Mouse (Mus musculus): ENCODE data around the gene Ino80e.

The Ino80e gene

GRCm38 (mm10) chr7:126821835-126822511 is 40.2 kb downstream of the Ino80e start:
- in situ Hi-C loops (cut with MboI; ENCODE audit: unreplicated experiment in 2 of 2) = loop anchor here (10.0 kb wide), 2 partner anchors 123 to 393 kb away; partner anchors contain the start of gene Asphd1 (in 1 of the 2)

- in situ Hi-C loops (cut with MboI; ENCODE audit: unreplicated experiment in 2 of 2) = loop anchor here in 1 of 2 experiments (5.0 kb wide), 1 partner anchor 293 kb away; no protein-coding TSS in a partner anchor
Measured at GRCm38 (mm10) chr7:126818818-126819217, 43.4 kb downstream of the Ino80e start.

GRCm38 (mm10) chr7:126817595-126817994 is 44.6 kb downstream of the Ino80e start:
- in situ Hi-C loops (cut with MboI; ENCODE audit: unreplicated experiment in 2 of 2) = loop anchor here in 1 of 2 experiments (5.0 kb wide), 1 partner anchor 295 kb away; no protein-coding TSS in a partner anchor

GRCm38 (mm10) chr7:126816494-126816893 is 45.7 kb downstream of the Ino80e start:
- in situ Hi-C loops (cut with MboI; ENCODE audit: unreplicated experiment in 2 of 2) = loop anchor here in 1 of 2 experiments (5.0 kb wide), 1 partner anchor 296 kb away; no protein-coding TSS in a partner anchor

GRCm38 (mm10) chr7:126815726-126816222 is 46.4 kb downstream of the Ino80e start:
- in situ Hi-C loops (cut with MboI; ENCODE audit: unreplicated experiment in 2 of 2) = loop anchor here in 1 of 2 experiments (5.0 kb wide), 1 partner anchor 297 kb away; no protein-coding TSS in a partner anchor

GRCm38 (mm10) chr7:126809723-126810369 is 52.3 kb downstream of the Ino80e start:
- in situ Hi-C loops (cut with MboI; ENCODE audit: unreplicated experiment in 2 of 2) = no loop called here

GRCm38 (mm10) chr7:126808703-126809455 is 53.3 kb downstream of the Ino80e start:
- in situ Hi-C loops (cut with MboI; ENCODE audit: unreplicated experiment in 2 of 2) = no loop called here

GRCm38 (mm10) chr7:126807405-126807804 is 54.8 kb downstream of the Ino80e start:
- in situ Hi-C loops (cut with MboI; ENCODE audit: unreplicated experiment in 2 of 2) = no loop called here

- in situ Hi-C loops (cut with MboI; ENCODE audit: unreplicated experiment in 2 of 2) = no loop called here
Measured at GRCm38 (mm10) chr7:126806956-126807355, 55.2 kb downstream of the Ino80e start.

GRCm38 (mm10) chr7:126803751-126804150 is 58.4 kb downstream of the Ino80e start:
- in situ Hi-C loops (cut with MboI; ENCODE audit: unreplicated experiment in 2 of 2) = no loop called here

GRCm38 (mm10) chr7:126803181-126803580 is 59.0 kb downstream of the Ino80e start:
- in situ Hi-C loops (cut with MboI; ENCODE audit: unreplicated experiment in 2 of 2) = no loop called here

GRCm38 (mm10) chr7:126802134-126802889 is 59.9 kb downstream of the Ino80e start:
- in situ Hi-C loops (cut with MboI; ENCODE audit: unreplicated experiment in 2 of 2) = no loop called here

- in situ Hi-C loops (cut with MboI; ENCODE audit: unreplicated experiment in 2 of 2) = no loop called here
Measured at GRCm38 (mm10) chr7:126801057-126801422, 61.1 kb downstream of the Ino80e start.

All from v-Abl transformed pro-B cells (cell line).